Mouse (Mus musculus): Measurements from ENCODE around the gene Elmod3.

Elmod3 gene

DNA sequence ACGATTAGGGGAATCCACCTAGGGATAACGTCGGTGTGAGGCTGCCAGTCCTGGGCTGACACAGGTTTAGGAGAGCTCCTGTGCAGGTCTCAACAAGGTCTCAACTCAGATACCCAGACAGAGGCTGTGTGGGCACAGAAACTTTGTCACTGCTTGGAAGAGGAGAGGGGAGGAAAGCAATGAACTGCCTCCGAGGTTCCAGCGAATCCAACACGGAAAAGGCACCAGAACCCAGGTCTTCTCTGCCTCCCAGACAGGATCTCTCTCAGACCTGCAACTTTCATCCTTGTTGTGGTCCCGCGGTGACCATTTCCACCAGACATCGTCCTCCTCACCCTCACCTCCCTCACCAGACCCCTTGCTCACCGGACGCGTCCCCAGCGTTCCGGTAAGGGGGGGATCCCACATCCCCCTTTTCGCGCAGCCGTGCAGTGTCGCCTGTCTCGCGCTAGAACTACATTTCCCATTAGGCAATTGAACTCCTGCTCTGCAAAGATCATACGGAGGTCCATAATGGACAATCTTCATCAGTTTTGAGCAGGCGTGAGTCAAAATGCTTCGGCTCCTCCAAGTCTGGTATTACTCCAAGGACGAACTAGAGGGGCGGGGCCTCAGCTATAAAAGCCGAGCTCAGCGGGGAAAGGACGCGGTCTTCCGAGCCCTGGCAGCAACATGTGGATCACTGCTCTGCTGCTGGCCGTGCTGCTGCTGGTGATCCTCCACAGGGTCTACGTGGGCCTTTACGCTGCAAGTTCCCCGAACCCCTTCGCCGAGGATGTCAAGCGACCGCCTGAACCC is at the start of gene Elmod3, which contains the start of gene Retsat:
Gene Elmod3, minus strand, starts transcription at position 458 of the 798 bp plus-strand sequence.
Gene Retsat, plus strand, starts transcription at position 520 of the 798 bp plus-strand sequence.
- DNase-seq (ENCODE audit: low read depth, low spot score), result peak; percentile 93
- Histone ChIP-seq H3K27me3 (ENCODE audit: control insufficient read depth, insufficient read depth, low read length, poor library complexity, severe bottlenecking) (no peaks in the 10 kb centered on the region), H3K36me3 (ENCODE audit: control insufficient read depth, insufficient read depth, low read length, poor library complexity, severe bottlenecking) (no peaks in the 10 kb centered on the region; the same call in 1 of the 2 replicates)

GRCm38 (mm10) chr6:72647383-72647820 is 49.2 kb upstream of the Elmod3 start:
- Histone ChIP-seq H3K27me3 (ENCODE audit: control insufficient read depth, insufficient read depth, low read length, poor library complexity, severe bottlenecking) (no peaks in the 10 kb centered on the region), H3K36me3 (ENCODE audit: control insufficient read depth, insufficient read depth, low read length, poor library complexity, severe bottlenecking) (no peaks in the 10 kb centered on the region)
- peak; percentile 74 for DNase-seq (ENCODE audit: low read depth, low spot score)

GRCm38 (mm10) chr6:72645364-72645763 is 47.2 kb upstream of the Elmod3 start:
- H3K36me3 ChIP-seq (ENCODE audit: control insufficient read depth, insufficient read depth, low read length, poor library complexity, severe bottlenecking), result no peaks in the 10 kb centered on the region
- no peak for DNase-seq (ENCODE audit: low read depth, low spot score)
- no peaks in the 10 kb centered on the region for H3K27me3 ChIP-seq (ENCODE audit: control insufficient read depth, insufficient read depth, low read length, poor library complexity, severe bottlenecking)

DNA sequence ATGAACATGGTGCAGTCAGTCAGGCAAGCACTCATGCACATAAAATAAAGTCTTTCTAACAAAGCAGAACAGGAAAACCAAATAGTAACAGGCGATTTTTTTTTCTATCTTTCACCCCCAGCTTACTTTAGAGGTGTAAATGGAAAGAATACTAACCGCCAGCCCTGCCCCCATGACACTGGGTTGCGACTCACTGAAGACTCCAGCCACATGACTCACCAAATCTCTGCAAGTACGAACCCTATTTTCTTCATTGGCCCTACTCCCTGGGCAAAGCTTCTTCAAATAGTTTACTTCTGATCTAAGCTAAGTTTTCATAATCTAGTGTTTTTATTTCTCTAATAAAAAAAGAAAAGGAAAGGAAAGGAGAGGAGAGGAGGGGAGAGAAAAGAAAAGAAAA is 46.4 kb upstream of the Elmod3 start:
- no peaks in the 10 kb centered on the region for H3K36me3 ChIP-seq (ENCODE audit: control insufficient read depth, insufficient read depth, low read length, poor library complexity, severe bottlenecking)
- H3K27me3 ChIP-seq (ENCODE audit: control insufficient read depth, insufficient read depth, low read length, poor library complexity, severe bottlenecking), result no peaks in the 10 kb centered on the region
- DNase-seq (ENCODE audit: low read depth, low spot score), result no peak

GRCm38 (mm10) chr6:72641218-72641954 is 43.2 kb upstream of the Elmod3 start:
- Histone ChIP-seq H3K36me3 (ENCODE audit: control insufficient read depth, insufficient read depth, low read length, poor library complexity, severe bottlenecking) (no peaks in the 10 kb centered on the region), H3K27me3 (ENCODE audit: control insufficient read depth, insufficient read depth, low read length, poor library complexity, severe bottlenecking) (no peaks in the 10 kb centered on the region)
- no peak for DNase-seq (ENCODE audit: low read depth, low spot score)

DNA sequence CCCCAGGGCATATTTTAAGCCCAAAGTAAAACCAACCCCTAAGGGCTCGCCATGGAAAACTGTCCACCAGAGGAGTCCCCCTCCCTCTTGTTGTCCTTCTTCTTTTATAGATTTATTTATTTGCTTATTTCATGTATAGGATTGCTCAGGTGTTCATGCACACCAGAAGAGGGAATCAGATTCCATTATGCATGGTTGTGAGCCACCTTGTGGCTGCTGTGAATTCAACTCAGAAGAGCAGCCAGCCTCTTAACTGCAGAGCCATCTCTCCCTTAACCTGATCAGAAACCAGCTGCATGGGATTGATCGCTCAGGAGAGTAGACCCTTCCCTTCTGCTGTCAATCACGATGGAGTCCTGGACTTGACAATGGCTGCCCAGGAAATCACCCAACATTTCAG is 38.7 kb upstream of the Elmod3 start:
- DNase-seq (ENCODE audit: low read depth, low spot score), result peak; percentile 18
- Histone ChIP-seq H3K27me3 (ENCODE audit: control insufficient read depth, insufficient read depth, low read length, poor library complexity, severe bottlenecking) (peaks cover 2% of the 10 kb centered on the region; the same call in 1 of the 2 replicates), H3K36me3 (ENCODE audit: control insufficient read depth, insufficient read depth, low read length, poor library complexity, severe bottlenecking) (no peaks in the 10 kb centered on the region)

DNA sequence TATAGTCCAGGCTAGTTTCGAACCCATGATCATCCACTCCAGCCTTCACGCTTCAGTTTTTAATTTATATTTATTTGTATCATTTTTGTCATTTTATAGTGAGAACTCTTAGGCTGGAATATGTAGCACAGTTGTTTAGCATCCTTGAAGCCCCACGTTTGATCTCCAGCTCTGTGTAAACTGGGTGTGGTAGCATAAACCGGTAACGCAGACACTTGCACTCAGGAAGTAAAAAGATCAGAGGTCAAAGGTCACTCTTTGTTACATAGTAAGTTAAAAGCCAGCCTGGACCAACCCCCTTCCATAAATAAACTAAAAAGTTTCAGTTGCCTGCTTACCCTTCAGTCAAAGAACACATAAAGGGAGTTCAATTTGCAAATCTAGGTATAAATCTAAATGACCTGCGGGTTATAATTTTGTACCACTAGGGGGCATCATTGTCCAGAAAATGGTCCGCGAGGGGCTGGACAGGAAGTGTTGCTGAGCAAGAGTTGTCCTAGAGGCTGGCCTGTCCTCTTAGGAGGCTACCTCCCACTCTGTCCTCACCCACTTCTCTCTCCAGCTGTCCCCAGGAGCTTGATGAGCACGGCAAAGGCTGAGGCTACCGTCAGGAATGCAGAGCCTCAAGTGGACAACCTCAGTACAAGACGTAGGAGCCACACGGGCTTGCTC is 37.7 kb upstream of the Elmod3 start:
- no peaks in the 10 kb centered on the region for H3K36me3 ChIP-seq (ENCODE audit: control insufficient read depth, insufficient read depth, low read length, poor library complexity, severe bottlenecking)
- peak; percentile 71 for DNase-seq (ENCODE audit: low read depth, low spot score)
- peaks cover 2% of the 10 kb centered on the region; the same call in 1 of the 2 replicates for H3K27me3 ChIP-seq (ENCODE audit: control insufficient read depth, insufficient read depth, low read length, poor library complexity, severe bottlenecking)

GRCm38 (mm10) chr6:72634311-72634710 is 36.1 kb upstream of the Elmod3 start:
- no peaks in the 10 kb centered on the region for H3K36me3 ChIP-seq (ENCODE audit: control insufficient read depth, insufficient read depth, low read length, poor library complexity, severe bottlenecking)
- no peak for DNase-seq (ENCODE audit: low read depth, low spot score)
- peaks cover 2% of the 10 kb centered on the region; the same call in 1 of the 2 replicates for H3K27me3 ChIP-seq (ENCODE audit: control insufficient read depth, insufficient read depth, low read length, poor library complexity, severe bottlenecking)

- DNase-seq (ENCODE audit: low read depth, low spot score), result no peak
- peaks cover 2% of the 10 kb centered on the region; the same call in 1 of the 2 replicates for H3K27me3 ChIP-seq (ENCODE audit: control insufficient read depth, insufficient read depth, low read length, poor library complexity, severe bottlenecking)
- H3K36me3 ChIP-seq (ENCODE audit: control insufficient read depth, insufficient read depth, low read length, poor library complexity, severe bottlenecking), result no peaks in the 10 kb centered on the region
Observed at GRCm38 (mm10) chr6:72631700-72632099, 33.5 kb upstream of the Elmod3 start.

GRCm38 (mm10) chr6:72630961-72631360 is 32.7 kb upstream of the Elmod3 start:
- Histone ChIP-seq H3K27me3 (ENCODE audit: control insufficient read depth, insufficient read depth, low read length, poor library complexity, severe bottlenecking) (peaks cover 2% of the 10 kb centered on the region; the same call in 1 of the 2 replicates), H3K36me3 (ENCODE audit: control insufficient read depth, insufficient read depth, low read length, poor library complexity, severe bottlenecking) (no peaks in the 10 kb centered on the region)
- no peak for DNase-seq (ENCODE audit: low read depth, low spot score)

DNA sequence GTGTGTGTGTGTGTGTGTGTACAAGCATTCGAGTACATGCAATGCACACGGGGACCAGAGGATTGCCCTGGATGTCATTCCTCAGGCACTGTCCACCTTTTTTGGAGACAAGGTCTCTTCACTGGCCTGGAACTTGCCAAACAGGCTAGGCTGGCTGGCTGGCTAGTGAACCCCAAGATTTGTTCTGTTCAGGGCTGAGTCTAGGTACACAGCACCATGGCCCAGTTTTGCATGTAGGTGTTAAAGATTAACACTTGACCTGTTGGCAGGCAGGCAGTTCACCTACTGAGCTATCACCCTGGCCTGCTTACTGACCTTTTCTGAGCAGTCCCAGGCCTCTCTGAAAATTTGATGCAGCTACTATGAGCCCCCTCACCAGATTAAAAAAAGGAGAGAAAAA is 32.2 kb upstream of the Elmod3 start:
- no peak for DNase-seq (ENCODE audit: low read depth, low spot score)
- H3K36me3 ChIP-seq (ENCODE audit: control insufficient read depth, insufficient read depth, low read length, poor library complexity, severe bottlenecking), result no peaks in the 10 kb centered on the region

GRCm38 (mm10) chr6:72627276-72627675 is 29.1 kb upstream of the Elmod3 start:
- Histone ChIP-seq H3K36me3 (ENCODE audit: control insufficient read depth, insufficient read depth, low read length, poor library complexity, severe bottlenecking) (no peaks in the 10 kb centered on the region), H3K27me3 (ENCODE audit: control insufficient read depth, insufficient read depth, low read length, poor library complexity, severe bottlenecking) (no peaks in the 10 kb centered on the region)
- DNase-seq (ENCODE audit: low read depth, low spot score), result no peak

More for the DNA sequence above, 32.2 kb upstream of the Elmod3 start:
- peaks cover 2% of the 10 kb centered on the region; the same call in 1 of the 2 replicates for H3K27me3 ChIP-seq (ENCODE audit: control insufficient read depth, insufficient read depth, low read length, poor library complexity, severe bottlenecking)

- DNase-seq (ENCODE audit: low read depth, low spot score), result no peak
- Histone ChIP-seq H3K36me3 (ENCODE audit: control insufficient read depth, insufficient read depth, low read length, poor library complexity, severe bottlenecking) (no peaks in the 10 kb centered on the region), H3K27me3 (ENCODE audit: control insufficient read depth, insufficient read depth, low read length, poor library complexity, severe bottlenecking) (no peaks in the 10 kb centered on the region)
Observed at GRCm38 (mm10) chr6:72626391-72626790, 28.2 kb upstream of the Elmod3 start.

- no peaks in the 10 kb centered on the region for H3K27me3 ChIP-seq (ENCODE audit: control insufficient read depth, insufficient read depth, low read length, poor library complexity, severe bottlenecking)
- DNase-seq (ENCODE audit: low read depth, low spot score), result no peak
- H3K36me3 ChIP-seq (ENCODE audit: control insufficient read depth, insufficient read depth, low read length, poor library complexity, severe bottlenecking), result no peaks in the 10 kb centered on the region
Observed at GRCm38 (mm10) chr6:72623661-72624402, 25.6 kb upstream of the Elmod3 start.

Data from splenic B cell, adult 2 months (primary cell).